Mouse (Mus musculus): Measurements from ENCODE around the gene Ucp3.

Ucp3 gene

GRCm38 (mm10) chr7:100472777-100473176, at the start of gene Ucp3:
Gene Ucp3 (plus strand): TSS chr7:100472990.
- in situ Hi-C loops (cut with MseI, MboI), result no loop called here

GRCm38 (mm10) chr7:100425795-100426194, 47.0 kb upstream of the Ucp3 start:
- in situ Hi-C loops (cut with MseI, MboI), result no loop called here

- in situ Hi-C loops (cut with MseI, MboI), result no loop called here
Observed at GRCm38 (mm10) chr7:100429102-100429501, 43.7 kb upstream of the Ucp3 start.

- in situ Hi-C loops (cut with MseI, MboI), result no loop called here
Observed at GRCm38 (mm10) chr7:100429911-100430310, 42.9 kb upstream of the Ucp3 start.

- in situ Hi-C loops (cut with MseI, MboI), result no loop called here
Observed at GRCm38 (mm10) chr7:100431103-100431502, 41.7 kb upstream of the Ucp3 start.

- in situ Hi-C loops (cut with MseI, MboI), result no loop called here
Observed at GRCm38 (mm10) chr7:100433295-100433694, 39.5 kb upstream of the Ucp3 start.

GRCm38 (mm10) chr7:100443728-100444127, 29.1 kb upstream of the Ucp3 start:
- in situ Hi-C loops (cut with MseI, MboI), result no loop called here

GRCm38 (mm10) chr7:100446271-100446670, 26.5 kb upstream of the Ucp3 start:
- in situ Hi-C loops (cut with MseI, MboI), result no loop called here

GRCm38 (mm10) chr7:100448530-100448929, 24.3 kb upstream of the Ucp3 start:
- in situ Hi-C loops (cut with MseI, MboI), result no loop called here

- in situ Hi-C loops (cut with MseI, MboI), result no loop called here
Observed at GRCm38 (mm10) chr7:100448985-100449384, 23.8 kb upstream of the Ucp3 start.

GRCm38 (mm10) chr7:100458153-100458552, 14.6 kb upstream of the Ucp3 start:
- in situ Hi-C loops (cut with MseI, MboI), result no loop called here

GRCm38 (mm10) chr7:100459862-100460261, 12.9 kb upstream of the Ucp3 start:
- in situ Hi-C loops (cut with MseI, MboI), result no loop called here

GRCm38 (mm10) chr7:100461621-100462151, 11.1 kb upstream of the Ucp3 start:
- in situ Hi-C loops (cut with MseI, MboI), result no loop called here

GRCm38 (mm10) chr7:100463194-100463593, 9.6 kb upstream of the Ucp3 start:
- in situ Hi-C loops (cut with MseI, MboI), result no loop called here

- in situ Hi-C loops (cut with MseI, MboI), result no loop called here
Observed at GRCm38 (mm10) chr7:100463757-100464156, 9.0 kb upstream of the Ucp3 start.

GRCm38 (mm10) chr7:100464248-100464647, 8.5 kb upstream of the Ucp3 start:
- in situ Hi-C loops (cut with MseI, MboI), result no loop called here

GRCm38 (mm10) chr7:100465248-100465647, 7.5 kb upstream of the Ucp3 start:
- in situ Hi-C loops (cut with MseI, MboI), result no loop called here

GRCm38 (mm10) chr7:100465656-100466309, 7.0 kb upstream of the Ucp3 start:
- in situ Hi-C loops (cut with MseI, MboI), result no loop called here

GRCm38 (mm10) chr7:100466781-100467510, 5.8 kb upstream of the Ucp3 start:
- in situ Hi-C loops (cut with MseI, MboI), result no loop called here

GRCm38 (mm10) chr7:100468761-100469160, 4.0 kb upstream of the Ucp3 start:
- in situ Hi-C loops (cut with MseI, MboI), result no loop called here

GRCm38 (mm10) chr7:100469502-100469901, 3.3 kb upstream of the Ucp3 start:
- in situ Hi-C loops (cut with MseI, MboI), result no loop called here

- in situ Hi-C loops (cut with MseI, MboI), result no loop called here
Observed at GRCm38 (mm10) chr7:100470796-100471406, 1.9 kb upstream of the Ucp3 start.

GRCm38 (mm10) chr7:100471407-100471797, 1.4 kb upstream of the Ucp3 start:
- in situ Hi-C loops (cut with MseI, MboI), result no loop called here

Data from mouse trophoblast stem cell (cell line).